Mouse (Mus musculus) ES-E14 (cell line): ENCODE measurements at regions not wholly inside any gene's neighbourhood (a gene's known extent, or its start where the extent isn't known, plus 50 kb on each side); places are given as distances from the start of the nearest gene placed in this dataset.
"Not testable (repeated sequence)": the region's sequence is repeated elsewhere in the genome, so short reads cannot be mapped to it uniquely, and the experiment has no call there.

Experiments
- MAFK ChIP-seq: IDR thresholded peaks from 2 replicates; pipeline ENCODE4 v1.6.1; 2014; ENCODE audit warnings: mild to moderate bottlenecking, low read depth, low read length, inconsistent platforms; ENCODE audit not compliant: insufficient read depth
- ZNF384 ChIP-seq: IDR thresholded peaks from 2 replicates; pipeline ENCODE4 v1.6.1; 2012; ENCODE audit warnings: low read depth, low read length, inconsistent platforms

- not testable (repeated sequence) for TF ChIP-seq ZNF384, MAFK
Measured at GRCm38 (mm10) chr2:100365616-100366015, 1258.9 kb upstream of the Rag2 start.
